Mouse (Mus musculus) thymus, adult 18-20 months (tissue): Measurements from ENCODE around the gene Plcl1.
A peak's percentile ranks its signal among the peaks of the same experiment; 100 is the strongest.

Experiments
- DNase-seq, 2 experiments: peaks; one replicate each; pipeline ENCODE4 v3.0.0; 2022; ENCODE audit warnings: mixed read lengths in 2 of 2

The Plcl1 gene

DNA sequence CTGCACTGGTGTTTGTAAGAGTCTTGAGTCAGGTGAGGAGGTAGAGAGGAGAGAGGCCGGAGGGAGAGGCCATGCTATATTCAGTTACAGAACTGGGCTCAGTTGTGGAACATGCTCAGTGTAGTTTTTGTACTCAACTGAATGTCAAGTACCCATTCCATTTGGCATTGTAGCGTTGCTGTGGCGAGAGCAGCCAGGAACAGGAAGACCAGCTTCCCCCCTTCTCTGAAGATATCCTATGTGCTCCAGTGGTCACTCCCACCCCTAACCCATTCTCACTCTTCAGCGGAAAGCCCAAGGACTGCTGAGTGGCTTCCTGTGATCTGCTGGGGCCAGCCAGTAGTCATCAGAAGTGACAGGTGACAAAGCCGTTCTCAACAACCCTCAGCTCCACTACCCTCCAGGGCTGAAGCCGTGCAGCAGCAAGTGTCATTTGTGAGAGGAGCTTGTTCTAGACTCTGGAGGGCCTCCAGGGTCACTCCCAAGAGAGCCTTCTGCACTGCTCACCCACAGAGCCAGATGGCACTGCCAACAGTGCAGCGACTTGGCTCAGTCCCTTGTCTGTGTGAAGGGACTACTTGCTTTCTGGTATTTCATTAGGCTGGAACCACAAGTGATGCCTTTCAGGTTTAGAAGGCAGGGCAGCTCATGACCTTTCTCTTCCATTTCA, 213.0 kb downstream of the Plcl1 start:
- peak in 1 of 2 experiments; percentile 3 for DNase-seq

DNA sequence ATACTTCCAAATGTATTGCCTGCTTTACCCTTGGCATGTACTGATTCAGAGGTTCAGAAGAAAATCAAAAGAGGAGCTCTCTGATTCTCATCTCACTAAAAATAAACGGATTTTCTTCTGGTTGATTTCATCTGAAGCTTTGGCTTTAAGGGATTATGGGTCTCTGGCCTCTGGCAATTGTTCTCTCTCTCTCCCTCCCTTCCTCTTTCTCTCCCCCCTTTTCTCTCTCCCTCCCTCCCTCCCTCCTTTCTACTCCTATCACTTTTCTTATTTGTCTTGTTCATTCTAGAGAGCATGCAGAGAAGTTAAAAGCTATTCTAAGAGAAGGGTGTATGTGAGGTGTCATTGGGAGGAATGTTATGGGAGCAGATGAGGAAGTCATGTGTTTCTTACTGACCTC, 225.8 kb downstream of the Plcl1 start:
- no peak for DNase-seq

GRCm38 (mm10) chr1:55632024-55632423, 226.3 kb downstream of the Plcl1 start:
- DNase-seq: no peak

DNA sequence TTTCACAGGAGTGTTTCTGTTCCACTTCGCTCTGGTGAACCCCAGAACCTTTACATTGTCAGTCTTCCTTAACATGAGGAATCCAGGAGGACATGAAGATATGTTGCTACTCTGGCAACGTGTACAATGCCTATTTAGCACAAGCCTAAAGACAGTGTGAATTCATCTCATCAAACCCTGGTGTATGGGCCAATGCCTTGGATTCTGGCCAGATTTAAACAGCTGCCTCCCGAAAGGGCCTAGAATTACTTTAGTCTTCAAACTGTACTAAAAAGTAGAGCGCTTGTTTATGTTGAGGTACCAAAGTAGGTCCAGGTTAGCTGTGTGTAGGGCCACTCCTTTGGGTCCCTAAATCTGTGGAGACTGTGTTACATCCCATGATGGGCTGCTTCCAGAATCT, 227.6 kb downstream of the Plcl1 start:
- DNase-seq: no peak

GRCm38 (mm10) chr1:55659518-55660210, 253.9 kb downstream of the Plcl1 start:
- DNase-seq: no peak

DNA sequence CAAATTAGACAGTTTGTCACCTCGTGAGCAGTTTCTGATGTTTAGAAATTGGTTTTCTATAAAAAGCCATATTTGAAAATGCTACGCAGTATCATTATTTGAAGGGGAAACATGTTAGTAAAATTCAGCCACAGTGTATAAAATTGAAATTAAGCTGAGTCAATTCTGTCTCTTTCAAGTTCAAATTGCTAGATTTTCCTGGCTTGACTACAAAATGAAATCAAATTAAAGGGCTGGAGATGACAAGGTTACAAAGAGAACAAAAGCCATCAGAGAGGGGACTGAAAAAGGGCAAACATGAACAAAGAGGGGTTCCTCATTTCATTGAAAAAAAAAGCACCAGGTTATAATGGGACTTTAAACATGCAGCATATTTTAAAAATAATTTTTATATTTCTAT, 255.7 kb downstream of the Plcl1 start:
- DNase-seq: no peak

GRCm38 (mm10) chr1:55665137-55665827, 259.6 kb downstream of the Plcl1 start:
- DNase-seq: no peak

DNA sequence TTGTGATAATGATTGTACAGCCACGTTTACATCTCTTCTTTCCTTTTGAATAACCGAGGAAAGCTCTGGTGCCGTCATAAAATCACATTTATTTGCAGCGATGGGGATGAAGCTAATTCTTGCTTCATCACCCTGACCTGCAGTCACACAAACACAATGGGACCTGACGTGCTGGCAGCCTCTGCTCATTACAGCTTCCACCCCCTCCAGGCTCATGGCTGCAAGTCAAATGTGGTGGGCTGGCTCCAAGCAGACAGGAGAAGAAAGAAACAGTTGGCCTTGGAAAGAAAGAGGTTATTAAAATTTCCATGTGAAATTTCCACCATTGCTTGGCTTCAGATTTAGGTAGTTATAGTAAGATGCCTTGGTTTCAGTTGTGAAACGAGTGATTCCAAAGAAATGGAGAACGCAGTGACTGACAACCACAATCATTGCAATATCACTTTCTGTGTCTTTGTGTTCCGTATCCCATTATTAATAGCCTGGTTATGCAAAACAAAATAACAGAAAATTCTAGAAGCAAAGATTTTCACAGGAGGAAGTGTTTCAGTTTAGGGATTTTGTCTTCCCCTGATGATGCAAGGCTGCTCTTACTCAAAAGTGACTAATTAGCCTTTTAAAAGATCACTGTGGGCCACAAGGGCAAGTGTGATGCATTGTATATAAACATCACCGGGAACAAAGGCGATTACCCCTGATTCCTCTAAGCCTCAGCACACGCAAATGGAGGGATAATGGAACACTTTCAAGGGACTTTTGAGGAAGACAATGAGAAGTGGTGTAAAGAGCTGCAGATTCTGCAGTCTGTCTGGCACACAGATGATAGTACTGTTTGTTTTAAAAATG, 260.3 kb downstream of the Plcl1 start:
- no peak for DNase-seq

- no peak for DNase-seq
These were observed 261.1 kb downstream of the Plcl1 start for GRCm38 (mm10) chr1:55666798-55667197.

GRCm38 (mm10) chr1:55668622-55669237, 263.0 kb downstream of the Plcl1 start:
- no peak for DNase-seq

- no peak for DNase-seq
These were observed 277.0 kb downstream of the Plcl1 start for GRCm38 (mm10) chr1:55682676-55683075.

- DNase-seq: no peak
These were observed 280.5 kb downstream of the Plcl1 start for GRCm38 (mm10) chr1:55686261-55686660.

- no peak for DNase-seq
These were observed 288.0 kb downstream of the Plcl1 start for GRCm38 (mm10) chr1:55693636-55694220.

GRCm38 (mm10) chr1:55696206-55696605, 290.5 kb downstream of the Plcl1 start:
- DNase-seq: no peak

DNA sequence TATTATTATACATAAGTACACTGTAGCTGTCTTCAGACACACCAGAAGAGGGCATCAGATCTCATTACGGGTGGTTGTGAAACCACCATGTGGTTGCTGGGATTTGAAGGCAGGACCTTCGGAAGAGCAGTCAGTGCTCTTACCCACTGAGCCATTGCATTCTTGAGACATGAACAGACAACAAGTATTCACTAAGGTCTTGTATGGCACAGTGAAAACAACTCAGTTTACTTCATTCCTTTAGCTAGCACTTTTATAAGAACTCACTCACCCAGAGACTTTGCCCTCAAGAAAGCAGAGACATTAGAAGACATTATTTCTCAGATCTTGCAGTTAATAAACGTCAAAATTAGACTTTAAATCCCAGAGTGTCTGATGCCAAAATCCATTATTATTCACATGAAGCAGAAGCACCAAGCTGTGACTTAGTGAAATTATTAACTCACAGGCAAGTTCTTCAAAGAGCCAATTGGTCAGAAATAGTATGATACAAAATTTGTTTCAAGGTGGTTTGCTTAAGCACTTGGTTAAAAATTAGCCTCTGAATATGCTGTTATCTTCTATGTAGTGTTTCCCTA, 293.8 kb downstream of the Plcl1 start:
- DNase-seq: no peak

DNA sequence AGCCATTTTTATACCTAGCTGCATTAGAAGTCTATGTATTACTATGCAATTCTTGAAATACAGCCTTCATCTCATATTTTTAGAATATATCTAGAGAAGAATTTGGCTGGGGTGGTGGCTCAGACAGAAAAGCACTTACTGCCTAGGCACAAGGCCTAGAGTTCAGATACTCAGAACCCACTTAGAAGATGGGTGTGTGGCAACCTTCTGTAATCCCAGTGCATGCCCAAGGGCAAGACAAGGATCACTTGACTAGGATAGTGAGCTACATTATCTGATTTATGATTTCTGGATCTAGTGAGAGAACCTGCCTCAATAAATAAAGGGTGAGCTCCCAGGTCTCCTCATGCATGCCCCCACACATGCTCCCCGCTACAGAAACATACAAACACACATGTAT, 294.3 kb downstream of the Plcl1 start:
- DNase-seq: no peak

GRCm38 (mm10) chr1:55700726-55701125, 295.0 kb downstream of the Plcl1 start:
- DNase-seq: no peak

DNA sequence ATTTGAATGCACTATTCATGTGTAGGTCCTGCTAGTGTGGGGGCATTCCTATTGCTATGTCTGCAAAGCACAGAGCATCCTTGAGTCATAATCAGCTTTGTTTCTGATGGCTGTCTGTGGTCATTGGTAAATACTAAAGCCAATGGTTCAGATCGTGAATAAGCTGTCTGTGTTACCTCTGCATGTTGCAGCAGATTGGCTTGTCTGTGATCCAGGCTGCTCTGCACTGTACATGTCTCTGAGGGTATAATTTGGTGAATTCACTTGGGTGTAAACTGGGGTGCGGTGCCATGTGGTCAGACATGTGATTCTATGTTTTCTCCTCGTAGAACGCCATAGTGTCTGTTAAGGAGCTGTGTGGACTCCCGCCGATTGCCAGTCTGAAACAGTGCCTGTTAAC, 295.9 kb downstream of the Plcl1 start:
- DNase-seq: no peak

DNA sequence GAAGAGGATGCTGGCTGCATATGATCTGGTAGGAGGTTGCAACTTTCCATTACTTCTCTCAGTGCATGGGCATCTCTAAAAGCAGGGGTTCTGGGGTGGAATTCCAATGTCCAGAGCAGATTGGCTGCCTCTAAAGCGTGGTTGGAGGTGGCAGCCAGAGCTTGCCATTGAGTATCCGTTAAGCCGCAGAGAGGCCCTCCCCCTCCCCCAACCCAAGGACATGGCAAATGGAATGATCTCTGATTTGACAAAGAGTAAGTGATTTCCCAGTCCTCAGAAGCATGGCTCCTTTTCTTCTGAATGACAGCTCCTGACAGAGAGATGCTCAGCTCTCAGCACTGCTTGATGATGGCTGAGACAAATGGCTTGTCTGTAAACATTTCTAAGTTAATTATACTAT, 296.4 kb downstream of the Plcl1 start:
- no peak for DNase-seq

GRCm38 (mm10) chr1:55704707-55705106, 299.0 kb downstream of the Plcl1 start:
- DNase-seq: no peak

DNA sequence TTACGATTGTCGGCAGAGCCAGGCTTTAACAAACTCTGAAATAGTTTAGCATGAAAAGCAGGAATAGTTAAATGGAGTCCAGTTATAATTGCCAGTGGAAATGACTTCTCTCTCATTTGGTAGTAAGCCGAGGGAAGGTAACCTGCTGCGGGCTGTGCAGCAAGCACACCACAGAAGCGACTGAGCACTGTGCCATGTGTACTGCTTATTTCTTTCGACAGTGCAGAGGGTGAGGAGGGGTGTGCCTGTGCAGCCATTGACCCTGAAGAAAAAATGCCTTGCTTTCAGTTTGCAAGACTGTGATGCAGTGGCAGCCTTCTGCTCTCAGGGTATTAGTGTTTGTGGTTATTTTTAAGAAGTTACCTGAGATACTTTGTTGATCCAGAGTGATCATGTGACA, 299.5 kb downstream of the Plcl1 start:
- DNase-seq: no peak

DNA sequence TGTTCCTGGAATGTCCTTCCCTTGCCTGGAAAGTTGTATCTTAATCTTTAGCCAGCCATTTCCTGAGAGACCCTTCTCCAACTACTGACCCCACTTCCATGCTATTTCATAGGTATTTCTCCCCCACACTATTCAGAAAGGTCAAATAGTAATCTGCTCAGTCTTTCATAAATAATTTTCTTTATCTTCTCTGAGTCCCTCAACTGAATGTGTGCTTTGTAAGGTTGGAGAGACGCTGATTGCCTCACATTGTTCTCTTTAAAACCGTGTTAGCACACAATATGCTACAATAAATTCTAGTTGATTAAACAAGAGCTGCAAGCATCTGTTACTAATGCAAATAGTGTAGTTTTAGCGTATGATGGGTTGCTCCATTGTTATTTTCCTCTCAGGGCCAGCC, 300.0 kb downstream of the Plcl1 start:
- no peak for DNase-seq
